Mouse (Mus musculus) embryonic fibroblast, embryonic 13.5 days (primary cell): ENCODE measurements around the gene Acot7. TPM values are rescaled to one million over a fixed set of nuclear protein-coding genes. Genes with fewer than 3 reads are reported as not detected.

ENCODE experiments used
- H3K27ac ChIP-seq: 2 replicates; pipeline ENCODE4 v1.5.1; 2012; ENCODE audit warnings: low read length, control low read depth, inconsistent platforms; ENCODE audit not compliant: insufficient read depth
- H3K4me1 ChIP-seq: 2 replicates; pipeline ENCODE4 v1.6.1; 2011; ENCODE audit warnings: low read length; ENCODE audit not compliant: control insufficient read depth, insufficient read depth
- H3K4me3 ChIP-seq: 2 replicates; pipeline ENCODE4 v1.5.1; 2011; ENCODE audit warnings: mild to moderate bottlenecking, control low read depth, low read length; ENCODE audit not compliant: insufficient read depth
- CTCF ChIP-seq: IDR thresholded peaks from 2 replicates; pipeline ENCODE4 v1.5.1; 2011; ENCODE audit warnings: mild to moderate bottlenecking, control low read depth, low read length, moderate library complexity, borderline replicate concordance; ENCODE audit not compliant: insufficient read depth
- POLR2A ChIP-seq: IDR thresholded peaks from 2 replicates; pipeline ENCODE4 v1.6.1; 2011; ENCODE audit warnings: low read depth, mild to moderate bottlenecking, control low read depth, low read length, moderate library complexity
- polyA plus RNA-seq: library from polyadenylated mRNA; stranded (reverse); fragments of >200 nt; gene quantifications from 2 replicates; pipeline ENCODE4 v1.2.4, GENCODE M21; 2011; ENCODE audit warnings: low read depth; ENCODE audit not compliant: missing spikeins, insufficient read length

Acot7 gene
- polyA plus RNA-seq, 1 experiment, result 79.9 TPM

- Histone ChIP-seq H3K27ac (no peak overlapping the region), H3K4me1 (0 out of 2 replicates have a peak, but pooled peaks cover 3% of the 10 kb centered on the region), H3K4me3 (no peak overlapping the region)
- TF ChIP-seq CTCF (no peak), POLR2A (no peak)
Measured at GRCm38 (mm10) chr4:152201492-152201891, 23.6 kb downstream of the Acot7 start.

GRCm38 (mm10) chr4:152202418-152202817, 24.5 kb downstream of the Acot7 start:
- no peak overlapping the region for H3K4me3 ChIP-seq
- TF ChIP-seq POLR2A, result no peak
- no peak for TF ChIP-seq CTCF
- 0 out of 2 replicates have a peak, but pooled peaks cover 4% of the 10 kb centered on the region for H3K4me1 ChIP-seq

GRCm38 (mm10) chr4:152202905-152203304, 25.0 kb downstream of the Acot7 start:
- Histone ChIP-seq H3K4me3 (no peak overlapping the region), H3K27ac (no peak overlapping the region), H3K4me1 (0 out of 2 replicates have a peak, but pooled peaks cover 4% of the 10 kb centered on the region)
- TF ChIP-seq POLR2A (no peak), CTCF (no peak)

More at GRCm38 (mm10) chr4:152202418-152202817, 24.5 kb downstream of the Acot7 start:
- H3K27ac ChIP-seq, result no peak overlapping the region

- TF ChIP-seq POLR2A, result no peak
- TF ChIP-seq CTCF, result no peak
- Histone ChIP-seq H3K27ac (no peak overlapping the region), H3K4me3 (no peak overlapping the region), H3K4me1 (0 out of 2 replicates have a peak, but pooled peaks cover 4% of the 10 kb centered on the region)
Measured at GRCm38 (mm10) chr4:152204663-152205062, 26.7 kb downstream of the Acot7 start.

- no peak overlapping the region for H3K4me3 ChIP-seq
- TF ChIP-seq CTCF, result no peak
- H3K27ac ChIP-seq, result no peak overlapping the region
- 0 out of 2 replicates have a peak, but pooled peaks cover 4% of the 10 kb centered on the region for H3K4me1 ChIP-seq
Measured at GRCm38 (mm10) chr4:152206199-152206598, 28.3 kb downstream of the Acot7 start.

- no peak overlapping the region for H3K4me3 ChIP-seq
- no peak overlapping the region for H3K27ac ChIP-seq
- no peak for TF ChIP-seq POLR2A
- TF ChIP-seq CTCF, result no peak
- H3K4me1 ChIP-seq, result peaks cover 11% of the 10 kb centered on the region; the same call in 1 of the 2 replicates
Measured at GRCm38 (mm10) chr4:152209623-152210022, 31.7 kb downstream of the Acot7 start.

GRCm38 (mm10) chr4:152212091-152212505, 34.2 kb downstream of the Acot7 start:
- Histone ChIP-seq H3K4me3 (no peak overlapping the region), H3K4me1 (peaks cover 7% of the 10 kb centered on the region; the same call in 1 of the 2 replicates), H3K27ac (no peak overlapping the region)
- TF ChIP-seq POLR2A (no peak), CTCF (no peak)

GRCm38 (mm10) chr4:152212531-152212930, 34.6 kb downstream of the Acot7 start:
- no peak for TF ChIP-seq POLR2A
- peak; percentile 71; the same call in 1 of the 2 replicates for TF ChIP-seq CTCF
- H3K27ac ChIP-seq, result no peak overlapping the region

GRCm38 (mm10) chr4:152212974-152213373, 35.0 kb downstream of the Acot7 start:
- H3K27ac ChIP-seq, result no peak overlapping the region
- H3K4me1 ChIP-seq, result peaks cover 7% of the 10 kb centered on the region; the same call in 1 of the 2 replicates
- H3K4me3 ChIP-seq, result no peak overlapping the region
- TF ChIP-seq POLR2A (no peak), CTCF (no peak)

More at GRCm38 (mm10) chr4:152212531-152212930, 34.6 kb downstream of the Acot7 start:
- peaks cover 7% of the 10 kb centered on the region; the same call in 1 of the 2 replicates for H3K4me1 ChIP-seq
- H3K4me3 ChIP-seq, result no peak overlapping the region

GRCm38 (mm10) chr4:152213760-152214480, 36.0 kb downstream of the Acot7 start:
- H3K4me3 ChIP-seq, result no peak overlapping the region
- peaks cover 7% of the 10 kb centered on the region; the same call in 1 of the 2 replicates for H3K4me1 ChIP-seq
- H3K27ac ChIP-seq, result no peak overlapping the region
- TF ChIP-seq CTCF (peak; percentile 90; the same call in 1 of the 2 replicates), POLR2A (no peak)
